Mouse (Mus musculus): ENCODE results near the gene Hdlbp. TPM values are rescaled to one million over a fixed set of nuclear protein-coding genes. Genes with fewer than 3 reads are reported as not detected.

Hdlbp gene
- polyA plus RNA-seq, 1 experiment from 2014 or later, result 185 TPM

- Histone ChIP-seq H3K4me1 (replicated peaks) (peaks cover 12% of the 10 kb centered on the region), H3K27me3 (replicated peaks) (no peaks in the 10 kb centered on the region), H3K36me3 (peaks cover 19% of the 10 kb centered on the region), H3K9ac (no peak overlapping the region), H3K4me3 (replicated peaks) (no peak overlapping the region), H3K4me2 (replicated peaks) (no peak overlapping the region), H3K9me3 (no peaks in the 10 kb centered on the region), H3K27ac (no peak overlapping the region)
- peak; percentile 36; the same call in 1 of the 2 replicates for ATAC-seq
- 74% methylated on average over 1 of the region's 1 CpGs for WGBS
These were observed 39.3 kb downstream of the Hdlbp start for GRCm38 (mm10) chr1:93439321-93439720.

- no peaks in the 10 kb centered on the region for H3K4me1 ChIP-seq (replicated peaks)
- WGBS, result 85% methylated on average over 6 of the region's 6 CpGs
- no peak overlapping the region for H3K9ac ChIP-seq
- H3K36me3 ChIP-seq, result peaks cover 48% of the 10 kb centered on the region
- no peak overlapping the region for H3K27ac ChIP-seq
- no peak overlapping the region for H3K4me3 ChIP-seq (replicated peaks)
- H3K27me3 ChIP-seq (replicated peaks), result no peaks in the 10 kb centered on the region
- no peak for ATAC-seq
- no peak overlapping the region for H3K4me2 ChIP-seq (replicated peaks)
- no peaks in the 10 kb centered on the region for H3K9me3 ChIP-seq
These were observed 46.5 kb downstream of the Hdlbp start for GRCm38 (mm10) chr1:93432087-93432486.

GRCm38 (mm10) chr1:93403403-93403802 is 75.2 kb downstream of the Hdlbp start:
- H3K27ac ChIP-seq, result no peak overlapping the region
- peaks cover 5% of the 10 kb centered on the region for H3K4me1 ChIP-seq (replicated peaks)
- WGBS, result 80% methylated on average over 4 of the region's 4 CpGs
- no peak for ATAC-seq
- H3K9me3 ChIP-seq, result no peaks in the 10 kb centered on the region
- H3K4me3 ChIP-seq (replicated peaks), result no peak overlapping the region
- H3K4me2 ChIP-seq (replicated peaks), result no peak overlapping the region
- no peaks in the 10 kb centered on the region for H3K27me3 ChIP-seq (replicated peaks)
- no peak overlapping the region for H3K9ac ChIP-seq
- peaks cover 19% of the 10 kb centered on the region for H3K36me3 ChIP-seq

GRCm38 (mm10) chr1:93401191-93402052 is 77.2 kb downstream of the Hdlbp start:
- Histone ChIP-seq H3K9ac (no peak overlapping the region), H3K4me2 (replicated peaks) (peak overlapping the region; percentile 59), H3K27ac (no peak overlapping the region), H3K4me1 (replicated peaks) (peaks cover 5% of the 10 kb centered on the region), H3K36me3 (peaks cover 1% of the 10 kb centered on the region; the same call in 1 of the 2 replicates), H3K9me3 (no peaks in the 10 kb centered on the region), H3K4me3 (replicated peaks) (peak overlapping the region; percentile 23), H3K27me3 (replicated peaks) (no peaks in the 10 kb centered on the region)
- 15% methylated on average over 38 of the region's 38 CpGs for WGBS
- peak; percentile 42 for ATAC-seq

- H3K4me2 ChIP-seq (replicated peaks), result no peak overlapping the region
- ATAC-seq, result no peak
- H3K4me1 ChIP-seq (replicated peaks), result no peaks in the 10 kb centered on the region
- H3K36me3 ChIP-seq, result no peaks in the 10 kb centered on the region
- no peak overlapping the region for H3K27ac ChIP-seq
- no peaks in the 10 kb centered on the region for H3K9me3 ChIP-seq
- H3K9ac ChIP-seq, result no peak overlapping the region
- H3K4me3 ChIP-seq (replicated peaks), result no peak overlapping the region
- no peaks in the 10 kb centered on the region for H3K27me3 ChIP-seq (replicated peaks)
- WGBS, result 81% methylated on average over 2 of the region's 2 CpGs
These were observed 89.7 kb downstream of the Hdlbp start for GRCm38 (mm10) chr1:93388906-93389305.

GRCm38 (mm10) chr1:93387198-93387597 is 91.4 kb downstream of the Hdlbp start:
- Histone ChIP-seq H3K4me1 (replicated peaks) (no peaks in the 10 kb centered on the region), H3K36me3 (no peaks in the 10 kb centered on the region), H3K27me3 (replicated peaks) (no peaks in the 10 kb centered on the region), H3K4me3 (replicated peaks) (no peak overlapping the region), H3K9me3 (no peaks in the 10 kb centered on the region), H3K9ac (no peak overlapping the region), H3K27ac (no peak overlapping the region), H3K4me2 (replicated peaks) (no peak overlapping the region)
- peak; percentile 67 for ATAC-seq
- 30% methylated on average over 2 of the region's 2 CpGs for WGBS

- Histone ChIP-seq H3K4me2 (replicated peaks) (no peak overlapping the region), H3K27me3 (replicated peaks) (no peaks in the 10 kb centered on the region), H3K4me1 (replicated peaks) (no peaks in the 10 kb centered on the region), H3K4me3 (replicated peaks) (no peak overlapping the region), H3K36me3 (no peaks in the 10 kb centered on the region), H3K9ac (no peak overlapping the region), H3K27ac (no peak overlapping the region), H3K9me3 (no peaks in the 10 kb centered on the region)
- 75% methylated on average over 5 of the region's 5 CpGs for WGBS
- ATAC-seq, result no peak
These were observed 99.5 kb downstream of the Hdlbp start for GRCm38 (mm10) chr1:93379117-93379516.

- no peaks in the 10 kb centered on the region for H3K27me3 ChIP-seq (replicated peaks)
These were observed 101.3 kb downstream of the Hdlbp start for GRCm38 (mm10) chr1:93377307-93377706.

GRCm38 (mm10) chr1:93373665-93374064 is 105.0 kb downstream of the Hdlbp start, which contains the start of gene Ano7:
Ano7 (plus strand) TSS chr1:93373930.
- H3K4me3 ChIP-seq (replicated peaks), result no peak within 1 kb of the TSS
- H3K9me3 ChIP-seq, result no peaks in the 10 kb centered on the region
- no peaks in the 10 kb centered on the region for H3K36me3 ChIP-seq
- H3K27me3 ChIP-seq (replicated peaks), result no peaks in the 10 kb centered on the region
- ATAC-seq, result peak; percentile 71
- H3K4me1 ChIP-seq (replicated peaks), result 0 out of 2 replicates have a peak, but pooled peaks cover 3% of the 10 kb centered on the region
- no peak within 1 kb of the TSS for H3K9ac ChIP-seq
- no peak within 1 kb of the TSS for H3K4me2 ChIP-seq (replicated peaks)
- no peak within 1 kb of the TSS for H3K27ac ChIP-seq
- WGBS, result 47% methylated on average over 4 of the region's 4 CpGs

More at GRCm38 (mm10) chr1:93377307-93377706, 101.3 kb downstream of the Hdlbp start:
- no peaks in the 10 kb centered on the region for H3K9me3 ChIP-seq
- H3K4me2 ChIP-seq (replicated peaks), result no peak overlapping the region
- ATAC-seq, result no peak
- WGBS, result 55% methylated on average over 5 of the region's 5 CpGs
- no peak overlapping the region for H3K27ac ChIP-seq
- no peak overlapping the region for H3K4me3 ChIP-seq (replicated peaks)
- no peaks in the 10 kb centered on the region for H3K36me3 ChIP-seq
- H3K4me1 ChIP-seq (replicated peaks), result 0 out of 2 replicates have a peak, but pooled peaks cover 3% of the 10 kb centered on the region
- H3K9ac ChIP-seq, result no peak overlapping the region

GRCm38 (mm10) chr1:93365641-93366040 is 113.0 kb downstream of the Hdlbp start:
- no peak overlapping the region for H3K4me3 ChIP-seq (replicated peaks)
- ATAC-seq, result no peak
- H3K4me1 ChIP-seq (replicated peaks), result no peaks in the 10 kb centered on the region
- H3K9me3 ChIP-seq, result no peaks in the 10 kb centered on the region
- no peaks in the 10 kb centered on the region for H3K27me3 ChIP-seq (replicated peaks)
- no peak overlapping the region for H3K27ac ChIP-seq
- 91% methylated on average over 6 of the region's 6 CpGs for WGBS
- H3K36me3 ChIP-seq, result peaks cover 28% of the 10 kb centered on the region
- no peak overlapping the region for H3K4me2 ChIP-seq (replicated peaks)
- H3K9ac ChIP-seq, result no peak overlapping the region

- H3K4me3 ChIP-seq (replicated peaks), result no peak overlapping the region
- ATAC-seq, result no peak
- no peak overlapping the region for H3K9ac ChIP-seq
- H3K27me3 ChIP-seq (replicated peaks), result no peaks in the 10 kb centered on the region
- peaks cover 43% of the 10 kb centered on the region for H3K36me3 ChIP-seq
- 90% methylated on average over 4 of the region's 4 CpGs for WGBS
- no peak overlapping the region for H3K4me2 ChIP-seq (replicated peaks)
- no peaks in the 10 kb centered on the region for H3K4me1 ChIP-seq (replicated peaks)
- H3K9me3 ChIP-seq, result no peaks in the 10 kb centered on the region
- no peak overlapping the region for H3K27ac ChIP-seq
These were observed 116.0 kb downstream of the Hdlbp start for GRCm38 (mm10) chr1:93362661-93363060.
